Mouse (Mus musculus) liver, adult (tissue): ENCODE results near the gene Fnbp1.

Experiments used
- GATA4 ChIP-seq: IDR thresholded peaks from 2 replicates; pipeline ENCODE4 v1.6.1; 2014; ENCODE audit warnings: mild to moderate bottlenecking, low read length; ENCODE audit not compliant: insufficient replicate concordance

Gene Fnbp1

DNA sequence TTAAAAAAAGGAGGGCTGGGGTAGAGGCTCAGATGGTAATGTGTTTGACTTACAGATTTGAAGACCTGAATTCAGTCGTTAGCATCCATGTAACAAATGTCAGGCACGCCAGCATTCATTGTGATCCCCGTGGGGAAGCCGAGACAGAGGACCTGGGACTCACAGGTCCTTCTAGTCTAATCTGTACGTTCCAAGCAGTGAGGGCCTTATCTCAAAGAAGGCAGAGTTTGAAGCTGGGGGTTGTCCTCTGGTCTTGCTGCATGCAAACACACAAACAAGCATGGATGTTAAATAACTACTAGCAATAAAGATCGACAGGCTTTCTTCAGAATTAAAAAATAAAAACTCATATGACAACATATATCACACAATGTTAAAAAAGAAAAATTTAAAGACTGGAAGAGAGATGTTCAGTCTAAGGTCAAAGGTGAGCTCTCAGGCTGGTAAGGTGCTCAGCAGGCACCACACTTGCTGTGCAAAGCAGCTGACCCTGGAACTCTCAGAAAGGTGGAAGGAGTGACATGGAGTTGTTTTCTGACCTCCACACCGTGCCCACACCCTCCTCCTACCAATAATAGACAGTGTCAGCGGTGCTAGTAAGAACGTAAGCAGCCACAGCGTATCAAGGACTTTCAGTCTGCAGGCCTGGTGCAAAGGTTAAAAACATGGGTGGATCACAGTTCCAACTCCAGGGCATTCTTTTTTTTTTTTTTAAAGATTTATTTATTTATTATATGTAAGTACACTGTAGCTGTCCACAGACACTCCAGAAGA lies 18.5 kb upstream of the Fnbp1 start:
- TF ChIP-seq GATA4 = no peak

DNA sequence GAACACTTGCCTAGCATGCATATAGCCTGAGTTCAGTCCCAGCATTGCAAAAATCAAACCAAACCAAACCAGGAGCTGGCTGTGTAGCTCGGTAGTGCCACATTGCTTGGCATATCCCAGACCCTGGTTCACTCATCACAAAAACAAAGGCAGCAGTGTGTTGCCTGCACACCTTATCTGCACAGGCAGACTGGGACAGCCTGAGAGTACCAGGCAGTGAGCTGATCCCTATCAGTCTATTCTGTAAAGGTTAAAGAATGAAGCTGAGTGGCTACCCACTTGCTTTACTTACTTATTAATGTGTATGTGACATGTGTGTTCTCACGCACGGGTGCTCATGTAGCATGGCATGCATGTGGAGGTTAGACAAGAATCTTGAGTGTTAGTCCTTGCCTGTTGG lies 15.0 kb upstream of the Fnbp1 start:
- TF ChIP-seq GATA4 = no peak

DNA sequence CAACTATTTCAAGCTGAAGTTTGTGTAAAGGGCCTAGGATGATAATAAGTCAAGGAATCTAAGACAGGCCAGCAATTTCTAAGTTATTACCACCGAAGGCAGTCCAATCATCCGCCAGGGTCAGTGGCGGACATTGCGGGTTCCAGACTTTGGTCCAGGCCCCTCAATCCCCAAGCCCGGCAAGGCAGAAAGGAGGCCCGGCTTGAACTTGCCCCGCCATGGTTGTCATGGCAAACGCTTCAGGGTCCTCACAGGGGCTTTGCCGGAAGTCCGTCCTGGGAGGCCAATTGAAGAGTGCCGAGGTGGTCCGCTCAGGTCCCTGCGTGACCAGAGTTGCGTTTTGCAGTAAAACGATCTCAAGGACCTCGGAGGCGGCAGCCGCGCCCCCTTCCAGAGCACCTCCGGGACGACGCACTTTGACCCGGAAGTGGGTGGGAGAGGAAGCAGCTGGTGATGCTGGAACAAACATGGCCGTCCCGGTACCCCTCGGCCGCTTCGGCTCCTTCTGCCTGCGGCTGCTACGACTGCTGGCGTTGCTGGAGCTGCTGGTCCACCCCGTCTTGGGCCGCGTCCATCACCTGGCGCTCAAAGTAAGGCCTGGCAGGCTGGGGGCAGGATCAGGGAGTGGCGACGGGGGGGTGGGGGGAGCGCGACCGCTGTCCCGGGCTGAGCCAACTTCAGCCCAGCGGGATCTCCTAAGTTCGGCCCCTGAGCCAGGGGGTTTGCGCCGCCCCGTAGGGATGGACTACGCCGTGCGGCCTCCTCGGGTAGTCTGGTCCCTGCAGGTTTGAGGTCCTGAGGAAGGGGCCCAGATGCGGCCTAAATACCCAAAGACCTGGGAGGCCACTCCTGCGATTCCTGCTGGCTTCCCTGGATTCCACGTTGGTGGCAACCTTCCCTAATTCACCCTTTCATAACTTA lies 10.3 kb upstream of the Fnbp1 start, which contains the start of gene Gpr107:
Gpr107 (plus strand) TSS at position 425 of the 921 bp plus-strand sequence.
- TF ChIP-seq GATA4 = no peak; the same call in 1 of the 2 replicates

DNA sequence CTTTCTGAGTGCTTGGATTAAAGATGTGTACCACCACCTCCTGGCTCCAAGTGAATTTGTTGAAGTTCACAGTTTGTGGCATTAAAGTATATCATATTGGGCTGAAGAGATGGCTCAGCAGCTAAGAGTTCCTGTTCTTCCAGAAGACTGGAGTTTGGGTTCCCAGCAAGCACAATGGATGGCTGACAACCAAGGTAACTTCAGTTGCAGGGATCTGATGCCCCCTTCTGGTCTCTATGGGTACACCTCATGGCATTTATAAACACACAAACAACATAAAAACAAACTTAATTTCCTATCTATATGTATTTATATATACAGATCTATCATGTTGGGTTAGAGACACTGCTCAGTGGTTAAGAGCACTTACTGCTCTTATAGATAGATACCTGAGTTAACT lies 9.0 kb upstream of the Fnbp1 start:
- TF ChIP-seq GATA4 = no peak

DNA sequence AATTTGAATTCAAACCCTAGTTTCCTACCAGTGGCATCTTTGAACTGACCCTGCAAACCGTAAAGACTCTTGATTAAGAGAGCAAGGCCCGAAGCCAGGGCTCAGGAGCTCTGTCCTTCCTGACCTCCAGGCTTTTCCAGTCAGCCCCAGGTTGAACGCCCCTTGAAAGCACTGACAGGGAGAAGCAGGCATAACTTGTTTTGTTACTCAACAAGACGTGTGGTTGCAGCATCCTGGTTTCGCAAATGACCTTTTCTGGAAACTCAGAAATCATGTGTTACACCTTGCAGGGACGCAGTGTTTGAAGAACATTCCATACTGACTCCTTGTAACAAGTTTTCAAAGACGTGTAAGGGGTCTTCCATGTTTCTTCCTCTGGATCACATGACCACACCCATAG lies 5.2 kb upstream of the Fnbp1 start:
- no peak for TF ChIP-seq GATA4

DNA sequence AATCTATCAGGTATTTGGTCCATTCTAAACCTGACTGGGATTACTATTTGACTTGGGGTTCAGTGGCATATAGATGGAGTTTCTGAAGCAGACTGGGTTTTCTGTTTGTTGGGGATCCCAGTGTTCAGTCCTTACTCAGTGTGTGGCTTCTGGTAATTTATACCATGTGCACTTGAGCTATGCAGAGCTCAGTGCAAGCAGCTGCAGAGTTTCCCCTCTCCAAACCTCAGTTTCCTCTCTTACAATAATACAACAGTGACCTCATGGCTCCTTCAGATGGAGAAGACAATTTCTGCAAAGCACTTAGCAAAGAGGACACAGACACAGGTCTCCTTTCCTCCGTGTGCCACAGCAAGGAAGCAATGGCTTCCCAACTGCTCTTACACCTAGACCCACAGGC lies 3.1 kb upstream of the Fnbp1 start:
- no peak for TF ChIP-seq GATA4

DNA sequence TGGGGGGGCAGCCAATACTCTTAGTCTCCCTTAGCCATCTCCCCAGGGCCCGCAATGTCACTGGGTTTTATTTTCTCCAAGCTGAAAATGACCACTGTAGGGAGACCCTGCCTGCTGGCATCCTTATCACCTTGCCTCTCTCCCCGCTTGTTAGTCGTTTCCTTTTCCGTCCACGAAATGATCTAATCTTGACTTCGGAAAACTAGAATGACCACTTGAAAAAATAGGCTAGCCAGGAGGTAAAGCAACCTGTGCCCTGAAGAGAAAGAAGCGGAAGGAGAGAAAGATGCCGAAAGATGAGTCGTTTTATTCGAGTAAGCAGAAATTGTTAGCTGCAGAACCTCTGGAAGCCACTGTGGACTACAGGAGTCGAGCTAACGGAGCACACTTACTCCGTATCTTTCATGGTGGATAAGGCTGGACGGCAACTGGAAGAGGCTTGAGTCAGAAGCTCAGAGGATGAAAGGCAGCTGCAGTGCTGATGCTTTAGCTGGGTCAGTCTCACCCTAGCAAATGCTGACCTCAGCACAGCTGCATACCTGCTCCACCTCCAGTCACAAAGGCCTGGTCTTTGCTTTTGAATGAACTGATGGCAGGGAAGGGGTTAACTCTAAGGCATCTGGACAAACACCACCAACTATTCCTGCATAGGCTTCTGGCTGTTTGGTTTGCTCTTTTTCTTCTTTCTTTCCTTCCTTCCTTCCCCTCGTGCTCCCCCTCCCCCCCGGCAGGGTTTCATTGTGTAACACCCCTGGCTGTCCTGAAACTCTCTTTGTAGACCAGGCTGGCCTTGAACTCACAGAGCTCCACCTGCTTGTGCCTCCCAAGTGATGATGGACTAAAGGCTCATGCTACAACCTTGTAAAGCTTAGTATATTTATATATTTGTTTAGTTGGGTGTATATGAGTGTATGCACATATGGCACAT lies 2.2 kb upstream of the Fnbp1 start:
- no peak for TF ChIP-seq GATA4

DNA sequence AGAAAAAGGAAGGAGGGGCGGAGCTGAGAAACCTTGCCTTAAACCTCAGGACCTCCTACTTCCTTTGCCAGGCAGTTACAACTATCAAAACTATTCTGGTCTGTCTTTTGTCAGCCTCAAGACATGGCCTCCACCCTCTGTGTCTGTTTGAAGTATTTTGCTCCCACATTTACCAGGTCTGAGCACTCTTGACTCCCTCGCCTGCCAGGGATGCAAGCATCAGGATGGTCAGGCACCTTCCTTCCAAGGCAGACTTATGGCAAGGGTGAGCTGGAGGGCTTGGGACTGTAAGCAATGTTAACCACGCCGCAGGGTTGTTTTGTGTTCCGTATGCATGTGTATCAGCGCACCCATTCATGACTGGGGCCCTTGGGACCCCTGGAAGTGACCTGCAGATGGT lies 1.5 kb upstream of the Fnbp1 start:
- TF ChIP-seq GATA4 = no peak

DNA sequence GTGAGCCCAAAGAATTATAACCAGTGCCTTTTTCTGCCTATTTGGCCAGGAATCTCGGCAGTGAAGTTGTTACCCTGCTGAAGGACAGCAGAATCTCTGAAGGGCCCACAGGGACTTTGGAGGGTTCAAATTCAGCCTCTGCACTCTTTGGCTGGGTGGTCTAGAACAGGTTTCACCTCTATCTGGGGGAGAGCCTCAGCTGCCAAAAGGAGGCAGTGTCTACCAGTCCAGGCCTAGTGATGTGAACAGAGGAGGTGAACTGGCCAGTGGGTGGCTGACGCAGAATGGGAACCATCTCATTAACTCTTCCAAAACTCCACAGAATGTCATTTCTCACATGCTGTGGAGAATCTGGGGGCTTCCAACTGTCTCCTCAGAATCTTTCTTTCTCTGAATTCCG lies 697 bp upstream of the Fnbp1 start:
- TF ChIP-seq GATA4 = no peak

DNA sequence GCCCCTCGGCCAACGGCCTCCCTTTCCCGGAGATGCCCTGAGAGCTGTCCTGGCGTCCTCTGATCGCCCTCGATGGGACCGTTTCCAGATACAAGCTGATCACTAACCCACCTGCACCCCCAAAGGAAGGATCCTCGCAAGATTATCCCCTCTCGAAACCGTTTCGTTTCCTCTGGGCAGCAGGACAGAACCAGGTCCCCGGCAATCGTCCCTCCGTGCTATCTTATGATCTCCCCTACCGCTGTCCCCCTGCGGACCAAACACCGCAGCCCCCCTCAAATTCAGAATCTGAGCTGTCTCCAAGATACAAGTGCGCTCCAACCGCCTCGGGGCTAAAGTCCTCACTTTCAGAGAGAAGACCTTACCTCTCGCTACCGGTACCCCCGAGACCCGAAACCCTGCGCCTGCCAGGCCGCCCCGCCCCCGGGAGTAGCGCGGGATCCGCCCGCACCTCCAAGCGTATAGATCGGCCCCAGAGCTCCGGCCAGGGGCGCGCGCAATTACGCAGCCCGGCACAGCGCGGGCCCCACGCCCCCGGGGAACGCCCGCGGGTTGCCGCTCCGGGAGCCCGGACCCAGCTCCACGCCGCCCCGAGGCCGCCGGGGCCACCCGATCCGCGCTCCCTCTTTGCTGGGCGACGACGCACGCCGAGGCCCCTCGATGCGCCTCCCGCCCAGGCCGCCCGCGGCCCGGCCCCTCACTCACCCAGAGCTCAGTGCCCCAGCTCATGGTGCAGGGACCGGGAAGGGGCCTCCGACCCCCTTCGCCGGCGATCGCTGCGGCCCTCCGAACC lies 538 bp downstream of the Fnbp1 start:
- no peak for TF ChIP-seq GATA4

DNA sequence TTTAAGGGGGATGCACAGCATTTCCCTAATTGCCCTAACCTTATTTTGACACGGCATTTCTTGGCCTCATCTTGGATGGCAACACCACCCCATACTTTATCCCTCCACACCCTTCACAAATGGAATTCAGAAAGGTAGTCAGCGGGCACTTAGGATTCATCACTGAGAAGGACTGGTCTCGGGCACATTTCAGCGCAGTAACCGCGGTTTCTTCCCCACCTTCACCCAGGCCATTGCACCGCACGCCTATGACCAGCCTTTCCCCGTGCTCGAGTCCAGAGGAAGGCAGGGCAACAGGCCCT lies 1.1 kb downstream of the Fnbp1 start:
- TF ChIP-seq GATA4 = no peak

DNA sequence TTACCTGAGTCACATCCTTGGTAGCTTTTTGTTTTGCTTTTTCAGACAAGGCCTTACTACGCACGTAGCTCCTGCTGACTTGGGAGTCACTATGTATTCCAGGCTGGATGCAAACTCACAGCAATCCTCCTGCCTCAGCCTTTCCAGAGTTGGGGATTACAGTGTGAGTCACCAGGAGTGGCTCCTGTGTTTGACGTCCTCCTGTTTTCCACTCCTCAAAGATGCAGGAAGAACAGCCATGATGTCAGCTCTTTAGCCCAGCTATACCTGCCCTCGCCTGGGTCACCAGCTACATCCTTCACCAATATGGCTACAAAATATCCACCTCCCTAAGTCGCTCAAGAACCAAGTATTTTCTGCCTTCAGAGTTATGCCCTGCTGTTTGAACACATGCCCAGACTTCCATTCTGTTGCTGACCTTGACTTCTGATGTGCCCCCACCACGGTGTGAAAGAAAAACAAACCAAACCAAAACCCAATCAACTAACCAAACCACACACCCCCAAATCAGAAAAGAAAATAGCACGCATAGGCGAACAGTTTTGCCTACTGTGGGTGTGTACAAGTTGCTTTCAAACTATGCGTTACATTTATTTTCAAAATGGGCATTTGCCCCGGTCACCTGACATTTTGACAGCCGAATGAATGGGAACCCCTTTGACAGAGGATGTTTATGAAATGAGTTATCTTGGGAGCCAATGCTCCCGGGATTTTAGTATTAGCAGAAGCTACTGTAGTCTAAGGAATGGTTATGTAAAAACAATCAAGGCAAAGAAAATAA lies 1.6 kb downstream of the Fnbp1 start:
- no peak for TF ChIP-seq GATA4

DNA sequence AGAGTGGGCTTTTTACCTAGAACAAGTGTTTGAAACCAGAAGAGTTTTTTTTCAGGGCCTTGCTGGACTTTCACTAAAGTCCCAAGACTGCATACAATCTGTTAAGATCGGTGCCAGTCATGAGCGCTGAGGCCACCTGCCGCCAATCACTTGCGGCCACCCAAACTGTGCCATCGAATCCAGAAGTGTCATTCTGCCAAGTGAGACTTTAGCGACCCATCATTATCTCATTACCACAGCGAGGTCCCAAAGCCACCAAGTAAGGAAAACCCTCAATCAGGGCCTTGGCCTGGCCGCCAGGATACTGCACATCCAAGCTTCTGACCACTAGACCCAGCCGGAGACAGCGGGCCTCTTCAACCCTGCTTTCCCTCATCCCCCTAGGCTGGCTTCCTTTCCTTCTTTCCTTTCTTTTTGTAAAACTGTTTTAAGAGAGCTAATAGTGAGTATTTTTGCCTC lies 2.6 kb downstream of the Fnbp1 start:
- TF ChIP-seq GATA4 = no peak
